Mouse (Mus musculus) G1E-ER4 (cell line): ENCODE data around the gene Oprd1. TPM values are rescaled to one million over a fixed set of nuclear protein-coding genes. Genes with fewer than 3 reads are reported as not detected.

Experiments
- GATA1 ChIP-seq: IDR thresholded peaks from one replicate; pipeline ENCODE4 v1.8.0; 2012; ENCODE audit warnings: low read length, inconsistent platforms
- polyA plus RNA-seq: library from polyadenylated mRNA; stranded (reverse); fragments of >175 nt; gene quantifications from 2 replicates; pipeline ENCODE4 v1.2.3, GENCODE M21; 2012

Gene Oprd1
- polyA plus RNA-seq, 1 experiment, result not detected

DNA sequence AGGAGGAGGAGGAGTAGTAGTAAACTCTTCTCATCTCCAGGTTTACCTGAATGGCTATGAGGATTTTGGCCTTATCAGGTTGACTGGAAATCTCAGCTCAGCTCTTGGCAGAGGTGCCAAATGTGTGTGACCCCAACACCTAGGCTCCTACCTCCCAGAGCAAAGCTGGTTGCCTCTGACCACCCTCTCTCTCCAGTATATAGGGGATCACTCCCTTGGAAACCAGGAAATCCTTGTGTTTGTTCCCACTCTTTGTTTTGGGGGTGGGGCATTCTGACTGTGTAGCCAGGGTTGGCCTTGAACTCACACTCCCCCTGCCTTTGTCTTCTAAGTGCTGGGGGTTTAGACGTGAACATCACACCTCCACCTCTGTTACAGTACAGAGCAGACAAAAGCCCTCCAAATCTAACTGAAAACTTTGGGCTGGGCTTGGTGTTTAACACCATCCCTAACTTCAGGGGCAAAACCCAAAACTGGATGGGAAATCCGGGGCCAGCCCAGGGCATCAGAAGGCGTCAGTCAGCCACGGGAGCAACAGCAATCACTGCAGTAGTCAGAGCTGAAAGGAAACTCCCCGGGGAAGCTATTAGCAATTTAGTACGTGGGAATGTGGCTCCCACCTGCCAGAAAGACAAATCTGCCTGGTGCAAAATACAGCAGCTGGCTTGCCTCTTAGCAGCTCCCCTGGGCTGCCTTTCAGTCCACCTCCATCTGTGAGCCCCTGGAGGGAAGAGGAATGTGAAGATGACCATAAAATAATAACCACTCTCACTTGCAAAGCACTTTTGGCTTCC, 10.8 kb upstream of the Oprd1 start:
- no peak for TF ChIP-seq GATA1

DNA sequence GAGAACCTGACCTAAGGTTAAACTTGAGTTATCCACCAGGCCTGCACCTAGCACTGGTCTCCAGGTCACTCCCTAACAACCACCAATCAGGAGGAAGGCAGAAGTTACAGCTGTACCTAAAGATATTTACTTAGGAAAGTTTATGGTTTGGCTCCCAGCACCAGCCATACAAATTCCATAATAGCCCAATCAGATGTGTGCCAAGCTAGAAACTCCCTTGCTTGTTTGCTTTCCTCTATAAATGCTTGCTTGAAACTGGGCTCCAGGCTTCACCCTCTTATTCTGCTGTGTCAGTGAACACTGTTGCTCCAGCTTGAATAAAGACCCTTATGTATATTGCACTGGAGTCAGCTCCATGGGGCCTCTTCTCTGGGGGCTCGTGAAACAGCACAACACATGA, 7.4 kb upstream of the Oprd1 start:
- TF ChIP-seq GATA1, result no peak

DNA sequence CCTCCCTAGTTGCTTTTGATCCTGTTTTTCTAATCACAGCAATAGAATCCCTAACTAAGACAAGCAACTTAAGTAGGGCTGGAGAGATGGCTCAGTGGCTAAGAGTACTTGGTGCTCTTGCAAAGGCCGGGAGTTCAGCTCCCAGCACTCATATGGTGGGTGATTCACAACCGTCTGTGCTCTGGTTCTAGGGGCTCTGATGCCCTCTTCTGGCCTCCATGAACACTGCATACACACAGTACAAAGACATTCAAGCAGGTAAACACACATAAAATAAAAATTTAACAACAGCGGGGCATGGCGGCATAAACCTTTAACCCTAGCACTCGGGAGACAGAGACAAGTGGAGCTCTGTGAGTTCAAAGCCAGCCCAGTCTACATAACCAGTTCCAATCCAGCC, 1.9 kb upstream of the Oprd1 start:
- no peak for TF ChIP-seq GATA1

DNA sequence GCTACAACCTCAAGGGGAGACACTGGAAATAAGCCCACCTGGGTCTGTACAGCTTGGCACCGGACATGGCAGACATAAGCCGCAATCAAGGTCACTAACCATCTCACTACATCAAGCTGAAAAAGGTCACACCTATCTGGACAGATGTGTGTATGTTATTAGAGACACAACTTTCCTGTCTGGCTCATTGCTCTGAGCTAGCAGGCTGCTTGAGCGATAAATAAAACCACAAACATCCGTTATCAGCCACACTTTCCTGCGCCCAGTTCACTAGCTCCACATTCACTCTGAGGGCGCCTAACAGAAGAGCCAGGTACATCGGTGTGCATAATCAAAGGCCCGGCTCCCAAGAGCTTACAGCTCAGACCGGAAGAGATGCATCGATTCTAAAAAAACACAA, 806 bp upstream of the Oprd1 start:
- TF ChIP-seq GATA1, result no peak

DNA sequence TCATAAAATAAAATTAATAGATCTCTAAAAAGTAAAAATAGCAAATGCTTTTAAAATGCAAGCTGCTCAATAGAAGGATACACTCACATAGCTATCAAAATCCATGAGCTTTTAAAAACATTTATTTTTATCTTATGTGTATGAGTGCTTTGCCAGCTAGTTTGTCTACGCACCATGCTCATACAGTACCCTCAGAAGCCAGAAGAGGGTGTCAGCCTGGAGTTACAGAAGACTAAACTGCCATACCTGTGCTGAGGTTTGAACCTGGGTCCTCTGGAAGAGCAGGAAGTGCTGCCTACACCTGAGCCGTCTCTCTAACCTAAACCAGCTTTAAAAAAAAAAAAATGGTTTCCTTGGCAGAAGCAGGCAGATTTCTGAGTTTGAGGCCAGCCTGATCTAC, 5.6 kb downstream of the Oprd1 start:
- no peak for TF ChIP-seq GATA1

DNA sequence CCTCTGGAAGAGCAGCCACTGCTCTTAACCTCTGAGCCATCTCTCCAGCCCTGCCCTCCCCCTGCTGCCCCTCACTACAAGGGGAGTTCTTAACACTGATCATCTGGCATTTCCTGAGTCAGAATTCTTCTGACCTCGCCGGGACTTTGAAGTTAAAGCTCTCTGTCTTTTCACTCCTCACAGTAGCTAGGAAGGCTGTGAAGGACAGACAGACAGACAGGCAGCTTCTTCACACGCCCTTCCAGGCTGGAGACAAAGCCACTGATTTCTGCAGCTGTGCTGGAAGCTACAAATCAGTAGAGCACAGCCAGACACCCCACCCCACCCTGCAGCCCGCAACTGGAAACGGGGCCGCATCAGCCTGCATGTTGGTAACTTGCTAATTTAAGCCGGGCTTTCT, 7.3 kb downstream of the Oprd1 start:
- TF ChIP-seq GATA1, result no peak

DNA sequence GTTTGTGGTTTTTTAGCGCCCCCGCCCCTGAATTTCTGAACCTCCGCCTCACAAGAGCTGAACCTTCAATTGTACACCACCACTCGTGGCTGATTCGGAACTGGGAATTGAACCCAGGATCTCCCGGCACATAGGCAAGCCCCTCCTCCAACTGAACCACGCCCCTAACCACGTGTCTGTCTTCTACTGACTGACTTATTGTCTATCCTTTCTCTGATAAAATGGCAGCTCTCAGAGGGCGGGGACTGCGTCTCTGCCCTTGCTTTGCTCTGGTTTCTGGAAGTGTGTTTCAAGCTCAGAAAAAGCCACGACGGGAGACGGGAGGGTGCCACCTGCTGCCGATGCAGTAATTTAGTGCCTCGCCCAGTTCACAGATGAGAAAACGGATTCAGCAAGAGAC, 10.4 kb downstream of the Oprd1 start:
- TF ChIP-seq GATA1, result no peak

DNA sequence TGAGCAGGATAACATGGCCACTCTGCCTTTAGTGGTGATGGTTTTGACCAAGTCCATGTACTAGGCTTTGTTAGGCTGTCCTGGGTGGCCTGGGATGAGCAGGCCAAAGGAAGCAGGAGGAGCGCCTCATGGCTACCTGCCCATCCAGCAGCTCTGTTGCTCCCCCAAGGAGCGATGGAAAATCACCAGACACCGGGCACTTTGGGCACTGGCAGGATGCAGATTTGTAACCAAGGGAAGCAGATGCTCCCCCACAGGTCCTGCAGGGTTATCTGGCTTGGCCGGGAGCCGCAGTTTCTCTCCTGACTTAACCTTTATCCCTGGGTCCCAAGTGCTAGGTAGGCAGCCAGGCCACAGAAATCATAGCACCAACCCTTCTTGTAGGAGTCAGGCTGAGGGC, 10.9 kb downstream of the Oprd1 start:
- no peak for TF ChIP-seq GATA1

DNA sequence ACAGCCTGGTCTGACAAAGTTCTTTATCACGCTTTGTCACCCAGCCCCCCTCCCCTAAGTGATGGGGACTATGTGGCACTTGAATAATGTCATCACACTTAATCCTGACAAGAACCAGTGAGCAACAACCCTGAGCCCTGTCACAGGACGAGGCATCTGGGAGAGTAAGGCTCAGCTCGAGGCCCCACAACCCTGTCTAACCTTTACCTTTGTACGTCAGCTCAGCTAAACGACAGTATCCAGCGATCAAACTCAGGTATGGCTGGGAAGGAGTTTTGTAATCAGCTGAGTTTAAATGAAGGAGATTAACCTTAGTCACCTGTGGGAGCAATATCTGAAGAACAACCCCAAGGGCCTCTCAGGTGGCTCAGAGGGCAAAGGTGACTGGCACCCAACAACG, 12.0 kb downstream of the Oprd1 start:
- TF ChIP-seq GATA1, result no peak

DNA sequence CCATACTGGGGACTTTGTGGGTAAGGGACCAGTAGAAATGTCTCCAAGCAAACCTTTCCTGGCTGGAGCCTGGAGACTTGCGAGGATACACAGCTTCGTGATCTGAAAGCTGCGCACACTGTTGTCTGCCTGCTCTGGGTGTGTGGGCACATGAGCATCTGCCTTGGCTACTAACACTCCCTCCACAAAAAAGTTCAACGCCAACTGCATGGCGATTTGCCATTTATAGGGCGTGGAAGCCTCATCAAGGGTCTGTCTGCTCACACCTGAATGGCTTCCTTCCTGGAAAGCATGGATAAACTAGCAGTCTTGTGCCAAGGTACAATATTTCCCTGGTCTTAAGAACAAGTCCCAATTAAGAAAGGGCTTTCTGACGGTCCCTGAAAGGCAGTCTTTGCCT, 12.5 kb downstream of the Oprd1 start:
- no peak for TF ChIP-seq GATA1

DNA sequence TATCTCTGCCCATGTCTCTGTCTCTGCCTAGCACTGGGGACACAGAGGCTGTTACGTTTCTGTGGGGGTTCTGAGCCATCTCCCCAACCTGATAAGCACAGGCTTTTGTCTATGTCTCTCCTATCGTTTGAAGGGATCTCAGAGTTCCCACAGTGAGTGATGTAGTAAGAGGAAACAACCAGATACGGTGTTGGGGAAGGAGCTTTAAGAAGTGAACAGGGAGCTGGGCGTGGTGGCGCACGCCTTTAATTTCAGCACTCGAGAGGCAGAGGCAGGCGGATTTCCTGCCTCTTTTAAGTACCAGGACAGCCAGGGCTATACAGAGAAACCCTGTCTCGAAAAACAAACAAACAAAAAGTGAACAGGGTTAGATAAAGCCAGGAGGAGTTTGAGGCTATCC, 13.2 kb downstream of the Oprd1 start:
- no peak for TF ChIP-seq GATA1

DNA sequence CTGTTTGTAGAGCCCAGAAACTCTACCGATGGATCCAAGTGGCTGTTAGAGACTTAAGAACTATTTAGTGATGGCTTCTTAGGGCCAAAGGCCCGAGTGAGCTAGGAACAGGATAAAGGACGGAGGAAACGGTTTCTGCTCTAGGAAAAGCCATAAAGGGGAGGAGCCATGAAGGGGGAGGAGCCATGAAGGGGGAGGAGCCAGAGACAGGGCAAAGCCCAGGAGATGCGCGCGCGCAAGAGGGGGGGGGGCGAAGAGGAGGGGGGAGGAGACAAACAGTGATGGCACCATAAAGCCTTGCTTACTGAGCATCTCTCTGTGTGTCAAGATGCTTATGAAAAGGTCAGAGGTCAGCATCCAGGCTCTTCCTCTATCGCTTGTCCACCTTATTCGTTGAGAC, 13.6 kb downstream of the Oprd1 start:
- no peak for TF ChIP-seq GATA1

DNA sequence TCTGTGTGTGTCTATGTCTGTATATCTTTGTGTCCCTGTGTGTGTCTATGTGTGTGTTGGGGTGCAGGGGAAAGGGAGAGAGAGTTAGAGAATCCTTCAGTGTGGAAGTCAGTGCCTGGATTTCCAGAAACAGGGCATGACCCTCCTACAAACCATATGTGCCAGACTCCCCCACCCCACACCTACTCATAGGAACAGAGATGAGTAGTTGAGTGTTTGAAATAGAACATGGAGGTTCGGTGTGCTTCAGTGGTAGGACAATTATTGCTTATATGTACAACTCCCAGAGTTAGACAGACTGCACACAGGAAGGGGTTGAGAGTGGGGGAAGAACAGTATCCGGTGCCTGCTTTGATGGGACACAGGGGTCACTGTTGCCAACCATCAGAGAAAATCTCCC, 14.2 kb downstream of the Oprd1 start:
- TF ChIP-seq GATA1, result no peak

DNA sequence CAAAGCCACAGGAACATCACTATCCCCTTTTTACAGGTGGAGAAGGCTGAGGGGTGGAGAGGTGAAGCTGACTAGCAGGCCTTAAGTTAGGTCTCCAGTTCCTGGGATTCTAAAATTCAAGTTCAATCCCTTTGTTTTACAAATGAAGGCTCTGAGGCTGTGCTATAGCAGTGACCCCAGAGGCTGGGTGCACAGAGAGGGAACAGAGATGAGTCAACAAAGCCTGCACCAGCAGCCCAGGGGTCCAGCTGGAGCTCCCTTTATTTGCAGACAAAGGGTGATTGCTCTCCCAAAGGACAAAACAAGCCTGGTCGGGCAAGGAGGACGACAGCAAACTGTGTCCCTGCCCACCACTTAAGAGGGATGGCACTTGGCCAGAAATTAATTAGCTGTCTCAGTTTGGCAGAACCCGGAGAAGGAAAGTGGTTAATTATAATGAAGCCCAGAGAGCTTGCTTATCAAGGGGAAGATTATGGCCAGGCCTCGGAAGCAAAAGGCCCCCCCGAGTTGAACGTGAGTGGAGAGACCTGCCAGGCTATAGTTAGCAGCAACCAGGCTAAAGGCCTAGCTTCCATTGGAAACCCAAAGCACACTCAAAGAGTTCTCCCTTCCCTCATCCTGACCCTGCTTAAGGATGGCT, 15.2 kb downstream of the Oprd1 start:
- no peak for TF ChIP-seq GATA1

DNA sequence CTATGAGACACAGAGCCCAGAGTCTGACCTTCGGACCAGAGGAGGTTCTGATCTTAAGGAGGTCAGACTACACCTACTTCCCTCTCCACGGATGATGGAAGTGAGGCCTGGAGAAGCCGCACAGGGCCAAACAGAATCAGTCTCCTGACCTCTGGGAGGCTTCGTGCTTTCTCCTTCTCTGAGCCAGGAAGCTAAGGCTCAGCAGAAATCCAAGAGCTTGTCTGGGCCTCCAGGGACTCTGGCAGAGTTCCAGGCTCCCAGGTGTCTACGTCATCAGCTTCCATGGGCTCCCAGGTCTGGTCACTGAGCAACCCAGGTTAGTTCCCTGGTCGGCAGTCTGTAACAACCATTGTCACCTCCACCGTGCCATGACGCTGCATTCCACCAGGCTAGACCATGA, 17.2 kb downstream of the Oprd1 start:
- no peak for TF ChIP-seq GATA1

DNA sequence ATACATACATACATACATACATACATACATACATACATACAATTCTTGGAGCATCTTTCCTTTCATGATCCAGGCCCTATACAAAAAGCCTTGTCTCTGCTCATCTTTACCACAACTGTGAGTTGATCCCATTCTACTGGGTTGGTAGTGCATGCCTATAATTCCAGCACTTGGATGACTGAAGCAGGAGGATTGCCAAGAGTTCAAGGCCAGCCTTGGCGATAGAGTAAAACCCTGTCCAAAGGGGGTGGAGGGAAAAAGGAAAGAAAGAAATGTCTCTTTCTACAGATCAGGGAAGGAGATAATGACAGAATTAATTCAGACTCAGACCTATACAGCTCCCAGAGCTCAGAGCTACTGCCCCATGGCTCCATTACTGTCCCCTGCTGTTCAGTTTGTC, 21.1 kb downstream of the Oprd1 start:
- TF ChIP-seq GATA1, result no peak

DNA sequence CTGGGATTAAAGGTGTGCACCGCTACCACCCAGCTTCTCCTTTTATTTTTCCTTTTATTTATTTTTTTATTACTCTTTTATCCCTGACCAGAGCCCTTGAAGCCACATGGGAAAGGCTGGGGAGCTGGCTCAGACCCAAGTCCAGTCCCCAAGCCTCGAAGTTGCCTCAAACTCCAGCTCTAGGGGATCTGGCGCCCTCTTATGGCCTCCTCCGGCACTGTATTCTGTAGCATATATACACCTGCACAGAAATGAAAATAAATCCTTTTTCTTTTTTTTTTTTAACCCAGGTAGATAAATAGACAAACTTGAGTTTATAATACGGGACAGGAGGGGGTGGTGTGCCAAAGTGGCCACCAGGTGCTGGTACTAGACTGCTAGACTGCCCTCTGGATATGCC, 22.6 kb downstream of the Oprd1 start:
- no peak for TF ChIP-seq GATA1
